In genomic region chr9:114525073-114525633, GRCm38 (mm10) we compare ENCODE assay signal across 41 mouse cellular contexts. TPM values are rescaled to one million over a fixed set of nuclear protein-coding genes. Genes with fewer than 3 reads are reported as not detected.
DNase-seq lines count a peak whose midpoint lies in the region; ATAC-seq lines count a peak whose summit lies in the region.
"Had no signal": no experiment of that assay in that cellular context is flagged by ENCODE, and none has a peak within 500 bp of the region (broad histone marks: within the 10 kb centered on the region; RNA-seq: fewer than 3 reads in every experiment).

No protein-coding gene starts in this region.

- H3K4me2 ChIP-seq in forebrain, embryonic 16.5 days (ENCODE audit: low read length), result no peak overlapping the region
- no peak overlapping the region for H3K4me2 ChIP-seq in kidney, embryonic 16.5 days (replicated peaks; ENCODE audit: low read depth, low read length)
- H3K4me2 ChIP-seq: forebrain, embryonic 15.5 days; heart, embryonic 15.5 days; hindbrain, embryonic 15.5 days; midbrain, embryonic 11.5 days had no signal

- peaks cover 33% of the 10 kb centered on the region for H3K36me3 ChIP-seq in forebrain, embryonic 10.5 days (replicated peaks)
- no peaks in the 10 kb centered on the region for H3K36me3 ChIP-seq in forebrain, embryonic 16.5 days (ENCODE audit: control insufficient read depth, insufficient read depth)
- H3K36me3 ChIP-seq in kidney, embryonic 16.5 days (ENCODE audit: insufficient read depth, low read length), result no peaks in the 10 kb centered on the region
- peaks cover 36% of the 10 kb centered on the region for H3K36me3 ChIP-seq in limb, embryonic 10.5 days
- H3K36me3 ChIP-seq: embryonic facial prominence, embryonic 12.5 days; forebrain, embryonic 15.5 days; heart, embryonic 15.5 days; hindbrain, embryonic 15.5 days; kidney, embryonic 15.5 days; neural tube, embryonic 12.5 days had no signal

- no peak overlapping the region for H3K9ac ChIP-seq in forebrain, embryonic 16.5 days (replicated peaks; ENCODE audit: low read depth, low read length)
- no peak overlapping the region for H3K9ac ChIP-seq in kidney, embryonic 16.5 days (replicated peaks; ENCODE audit: low read length)
- H3K9ac ChIP-seq: embryonic facial prominence, embryonic 12.5 days; forebrain, embryonic 15.5 days; heart, embryonic 15.5 days; hindbrain, embryonic 15.5 days; liver, embryonic 14.5 days; neural tube, embryonic 12.5 days had no signal

- no peaks in the 10 kb centered on the region for H3K27me3 ChIP-seq in forebrain, embryonic 10.5 days (ENCODE audit: poor library complexity, severe bottlenecking)
- no peaks in the 10 kb centered on the region for H3K27me3 ChIP-seq in forebrain, embryonic 16.5 days (replicated peaks; ENCODE audit: control insufficient read depth, insufficient read depth, low read length)
- H3K27me3 ChIP-seq in kidney, embryonic 16.5 days (ENCODE audit: insufficient read depth, low read length), result no peaks in the 10 kb centered on the region
- H3K27me3 ChIP-seq in limb, embryonic 10.5 days (ENCODE audit: low read depth, poor library complexity, severe bottlenecking), result no peaks in the 10 kb centered on the region
- H3K27me3 ChIP-seq: CH12.LX; embryonic facial prominence, embryonic 12.5 days; forebrain, embryonic 15.5 days; heart, embryonic 15.5 days; hindbrain, embryonic 15.5 days; kidney, embryonic 15.5 days; neural tube, embryonic 12.5 days had no signal

- H3K27ac ChIP-seq in forebrain, embryonic 10.5 days, result peak overlapping the region; percentile 89
- no peak overlapping the region for H3K27ac ChIP-seq in forebrain, embryonic 16.5 days (ENCODE audit: low read length)
- no peak overlapping the region for H3K27ac ChIP-seq in kidney, embryonic 16.5 days (ENCODE audit: low read length)
- peak overlapping the region; percentile 14; the same call in 1 of the 2 replicates for H3K27ac ChIP-seq in limb, embryonic 10.5 days
- H3K27ac ChIP-seq: forebrain, embryonic 15.5 days; gastrocnemius, adult 2 months; heart, adult 2 months; heart, embryonic 15.5 days; hindbrain, embryonic 15.5 days; liver, embryonic 14.5 days; macrophage; neural tube, embryonic 12.5 days had no signal

- no peaks in the 10 kb centered on the region for H3K9me3 ChIP-seq in forebrain, embryonic 10.5 days
- no peaks in the 10 kb centered on the region for H3K9me3 ChIP-seq in forebrain, embryonic 16.5 days (ENCODE audit: control insufficient read depth, low read length)
- no peaks in the 10 kb centered on the region for H3K9me3 ChIP-seq in kidney, embryonic 16.5 days (ENCODE audit: low read length)
- H3K9me3 ChIP-seq in limb, embryonic 10.5 days (replicated peaks), result no peaks in the 10 kb centered on the region
- H3K9me3 ChIP-seq: embryonic facial prominence, embryonic 12.5 days; forebrain, embryonic 15.5 days; heart, embryonic 15.5 days; hindbrain, embryonic 15.5 days; kidney, embryonic 15.5 days; neural tube, embryonic 12.5 days had no signal

- peaks cover 63% of the 10 kb centered on the region for H3K4me1 ChIP-seq in forebrain, embryonic 10.5 days
- peaks cover 12% of the 10 kb centered on the region for H3K4me1 ChIP-seq in forebrain, embryonic 16.5 days (replicated peaks; ENCODE audit: control insufficient read depth, insufficient read depth, low read length)
- H3K4me1 ChIP-seq in kidney, embryonic 16.5 days (ENCODE audit: insufficient read depth, low read length), result peaks cover 41% of the 10 kb centered on the region
- peaks cover 39% of the 10 kb centered on the region for H3K4me1 ChIP-seq in limb, embryonic 10.5 days

- no peak for ATAC-seq in forebrain, embryonic 16.5 days
- 0 out of 2 replicates have a peak, but pooled peaks have one; percentile 5 for ATAC-seq in kidney, embryonic 16.5 days (ENCODE audit: low FRiP score, low TSS enrichment)
- ATAC-seq: activated CD4-positive, CD25-positive, alpha-beta regulatory T cell, adult 4 months; inflammation-experienced regulatory T-cells, adult 6 months had no signal

- no peak for DNase-seq in forebrain, embryonic 10.5 days (ENCODE audit: extremely low spot score, low spot score)
- DNase-seq in kidney, postnatal 4 days, result no peak
- DNase-seq in ES-CJ7 (ENCODE audit: low read depth, low spot score), result peak; percentile 68
- DNase-seq in limb, embryonic 10.5 days (ENCODE audit: low spot score), result no peak
- no peak for DNase-seq in adrenal gland, postnatal 25 days
- DNase-seq: adrenal gland, adult 2 months; cerebellum, adult 8-10 months; cerebellum, postnatal 25 days; gastrocnemius, adult 2 months; gastrocnemius, postnatal 36 days; heart, adult 2 months; heart, postnatal 4 days; kidney, adult 18-20 months; kidney, postnatal 36 days; liver; lung, adult 2 months; lung, postnatal 10 days; right cerebral cortex, postnatal 25 days; spleen, adult 18-20 months; thymus, postnatal 14 days had no signal

- no peak overlapping the region for H3K4me3 ChIP-seq in forebrain, embryonic 10.5 days
- no peak overlapping the region for H3K4me3 ChIP-seq in forebrain, embryonic 16.5 days (replicated peaks; ENCODE audit: low read length)
- no peak overlapping the region for H3K4me3 ChIP-seq in kidney, embryonic 16.5 days (ENCODE audit: low read length)
- no peak overlapping the region for H3K4me3 ChIP-seq in limb, embryonic 10.5 days
- H3K4me3 ChIP-seq: embryonic facial prominence, embryonic 12.5 days; forebrain, embryonic 15.5 days; gastrocnemius, adult 2 months; heart, adult 2 months; heart, embryonic 15.5 days; hindbrain, embryonic 15.5 days; kidney, embryonic 15.5 days; myocyte; neural tube, embryonic 12.5 days had no signal

- WGBS in forebrain, embryonic 10.5 days, result 82% methylated on average over 15 of the region's 15 CpGs
- 96% methylated on average over 12 of the region's 15 CpGs for WGBS in forebrain, embryonic 16.5 days
- WGBS in kidney, embryonic 16.5 days, result 78% methylated on average over 12 of the region's 15 CpGs
- 93% methylated on average over 13 of the region's 15 CpGs for WGBS in limb, embryonic 10.5 days

RNA-seq across cellular contexts. Expression of gene C130032M10Rik, which starts 9.7 kb away (rescaled TPM):
- 1.0 and 1.2 TPM in 2 replicates for polyA plus RNA-seq in forebrain, embryonic 10.5 days (2016; fragmentation: Nextera tagmentation; extraction: Ambion mirVana)
- polyA plus RNA-seq in forebrain, embryonic 16.5 days (2015; fragmentation: Nextera tagmentation; extraction: Ambion mirVana), result not detected in 2 replicates
- 0.22 and 0.36 TPM in 2 replicates for polyA plus RNA-seq in kidney, embryonic 16.5 days (2015; fragmentation: Nextera tagmentation; extraction: Ambion mirVana)
- polyA plus RNA-seq in limb, embryonic 10.5 days (2016; fragmentation: Nextera tagmentation; extraction: Ambion mirVana), result 1.5 and 1.6 TPM in 2 replicates
- not detected in 2 replicates for total RNA-seq in adrenal gland, postnatal 25 days (2021)
- total RNA-seq: CH12.LX; gastrocnemius, adult 2 months; gastrocnemius, postnatal 36 days; heart, adult 2 months; heart, postnatal 4 days; layer of hippocampus, adult 8-10 months; layer of hippocampus, postnatal 25 days; left cerebral cortex, postnatal 10 days; midbrain, postnatal 0 days had no signal
- polyA plus RNA-seq: activated CD4-positive, CD25-positive, alpha-beta regulatory T cell, adult 4 months; adrenal gland, adult 2 months; C2C12; forebrain, embryonic 15.5 days; heart, adult 2 months; hindbrain, embryonic 15.5 days; inflammation-experienced regulatory T-cells, adult 6 months; liver, embryonic 14.5 days; lung, adult 2 months; macrophage; midbrain, embryonic 11.5 days; midbrain, postnatal 0 days; urinary bladder, adult 2 months had no signal

RNA-seq across cellular contexts. Expression of gene Ccr4, which starts 20.4 kb away (rescaled TPM):
- polyA plus RNA-seq in forebrain, embryonic 10.5 days (2016; fragmentation: Nextera tagmentation; extraction: Ambion mirVana), result not detected in 2 replicates
- not detected in 2 replicates for polyA plus RNA-seq in forebrain, embryonic 16.5 days (2015; fragmentation: Nextera tagmentation; extraction: Ambion mirVana)
- polyA plus RNA-seq in kidney, embryonic 16.5 days (2015; fragmentation: Nextera tagmentation; extraction: Ambion mirVana), result 0.49 and 1.4 TPM in 2 replicates
- polyA plus RNA-seq in limb, embryonic 10.5 days (2016; fragmentation: Nextera tagmentation; extraction: Ambion mirVana), result 0.06 TPM in 1 of 2 replicates, not detected in the other
- total RNA-seq in adrenal gland, postnatal 25 days (2021), result not detected in 2 replicates
- total RNA-seq: adrenal gland, adult 2 months; gastrocnemius, adult 2 months; gastrocnemius, postnatal 36 days; heart, adult 2 months; heart, postnatal 4 days; layer of hippocampus, adult 8-10 months; layer of hippocampus, postnatal 25 days; left cerebral cortex, postnatal 10 days; midbrain, postnatal 0 days had no signal
- polyA plus RNA-seq: adrenal gland, adult 2 months; C2C12; embryonic facial prominence, embryonic 12.5 days; forebrain, embryonic 15.5 days; heart, adult 2 months; heart, embryonic 15.5 days; hindbrain, embryonic 15.5 days; liver, embryonic 14.5 days; macrophage; midbrain, embryonic 11.5 days; midbrain, postnatal 0 days; myocyte; neural tube, embryonic 12.5 days had no signal

RNA-seq across cellular contexts. Expression of gene Trim71, which starts 39.0 kb away (rescaled TPM):
- polyA plus RNA-seq in forebrain, embryonic 10.5 days (2016; fragmentation: Nextera tagmentation; extraction: Ambion mirVana), result 5.9 and 6.5 TPM in 2 replicates
- polyA plus RNA-seq in forebrain, embryonic 16.5 days (2015; fragmentation: Nextera tagmentation; extraction: Ambion mirVana), result 0.12 and 0.13 TPM in 2 replicates
- 0.69 and 0.89 TPM in 2 replicates for polyA plus RNA-seq in kidney, embryonic 16.5 days (2015; fragmentation: Nextera tagmentation; extraction: Ambion mirVana)
- polyA plus RNA-seq in limb, embryonic 10.5 days (2016; fragmentation: Nextera tagmentation; extraction: Ambion mirVana), result 6.2 and 11.5 TPM in 2 replicates
- total RNA-seq in adrenal gland, postnatal 25 days (2021), result 0.06 TPM in 1 of 2 replicates, not detected in the other
- total RNA-seq: adrenal gland, adult 2 months; gastrocnemius, adult 2 months; gastrocnemius, postnatal 36 days; heart, adult 2 months; heart, postnatal 4 days had no signal
- polyA plus RNA-seq: adrenal gland, adult 2 months; heart, adult 2 months; macrophage had no signal

Comparison
In these comparisons a context has a peak if more than half of its experiments do, and no peak if none do; other contexts are left out.
1. H3K27ac ChIP-seq: peak in forebrain, embryonic 10.5 days (single experiment) and limb, embryonic 10.5 days (single experiment); none in forebrain, embryonic 16.5 days (single experiment) and kidney, embryonic 16.5 days (single experiment).